Mouse (Mus musculus) heart, adult 2 months (tissue): ENCODE data around the gene Tescl. TPM values are rescaled to one million over a fixed set of nuclear protein-coding genes. Genes with fewer than 3 reads are reported as not detected.

Experiments
- DNase-seq, 2 experiments: peaks; one replicate each; pipeline ENCODE4 v3.0.0; 2021
- H3K27ac ChIP-seq: fragments of 200-600 bp; 2 replicates; pipeline ENCODE4 v1.8.1; 2022
- H3K27me3 ChIP-seq: fragments of 200-500 bp; 2 replicates; pipeline ENCODE4 v1.6.1; 2012; ENCODE audit warnings: mild to moderate bottlenecking, low read length, inconsistent platforms, mixed read lengths; ENCODE audit not compliant: control insufficient read depth, insufficient read depth
- H3K36me3 ChIP-seq: fragments of 200-500 bp; 2 replicates; pipeline ENCODE4 v1.6.1; 2012; ENCODE audit warnings: low read length, inconsistent platforms; ENCODE audit not compliant: control insufficient read depth, insufficient read depth
- H3K4me1 ChIP-seq: fragments of 200-500 bp; 2 replicates; pipeline ENCODE4 v1.6.1; 2011; ENCODE audit warnings: low read length; ENCODE audit not compliant: control insufficient read depth, insufficient read depth
- H3K4me3 ChIP-seq: fragments of 200-600 bp; 2 replicates; pipeline ENCODE4 v1.8.1; 2022
- H3K79me2 ChIP-seq: fragments of 200-500 bp; replicated peaks from 2 replicates; pipeline ENCODE4 v1.6.1; 2012; ENCODE audit warnings: mild to moderate bottlenecking, inconsistent platforms, low read length, moderate library complexity, mixed read lengths; ENCODE audit not compliant: control insufficient read depth, insufficient read depth
- H3K9ac ChIP-seq: fragments of 200-500 bp; 2 replicates; pipeline ENCODE4 v1.6.1; 2012; ENCODE audit warnings: low read depth, mild to moderate bottlenecking, control low read depth, inconsistent platforms, low read length, mixed read lengths
- CTCF ChIP-seq: fragments of 200-600 bp; IDR thresholded peaks from 2 replicates; pipeline ENCODE4 v1.8.1; 2022; ENCODE audit warnings: antibody characterized with exemption, mild to moderate bottlenecking, moderate library complexity
- EP300 ChIP-seq: fragments of 200-500 bp; IDR thresholded peaks from 2 replicates; pipeline ENCODE4 v1.6.1; 2011; ENCODE audit warnings: low read depth, low read length, control low read depth; ENCODE audit not compliant: insufficient read depth
- POLR2A ChIP-seq: fragments of 200-500 bp; IDR thresholded peaks from 2 replicates; pipeline ENCODE4 v1.6.1; 2011; ENCODE audit warnings: mild to moderate bottlenecking, low read depth, low read length, control low read depth; ENCODE audit not compliant: insufficient read depth
- WGBS: fragments of 180-500 bp; shearing (Covaris S2); methylation state at CpG from one replicate; pipeline ENCODE4 v1.1.7; 2018; 5-methylcytosine and 5-hydroxymethylcytosine counted together
- intact Hi-C: fragments of 180-260 bp; cut with DNase I; formaldehyde crosslinking; loops from one replicate; pipeline ENCODE4 v1.15.1; 2025
- polyA plus RNA-seq: library from polyadenylated mRNA; depleted of rRNA; stranded (reverse); fragments of >200 nt; gene quantifications from 2 replicates; pipeline ENCODE4 v1.2.3, GENCODE M21; 2012
- total RNA-seq, 2 experiments: library from RNA; stranded (reverse); gene quantifications; 2 replicates each; pipeline ENCODE4 v1.2.3; 2021

Gene Tescl
- total and polyA plus RNA-seq, 3 experiments = 0.66 TPM; not detected in 2

GRCm38 (mm10) chr7:24298973-24299708, 34.6 kb downstream of the Tescl start:
- peak overlapping the region; percentile 76 for H3K4me3 ChIP-seq
- H3K9ac ChIP-seq = peak overlapping the region; percentile 72
- TF ChIP-seq EP300 (no peak), CTCF (peak; percentile 67), POLR2A (peak; percentile 65)
- H3K36me3 ChIP-seq = no peaks in the 10 kb centered on the region
- intact Hi-C loops = loop anchor here (5.0 kb wide), 1 partner anchor 327 kb away; the partner anchor contains the start of gene Vmn1r181
- H3K27ac ChIP-seq = peak overlapping the region; percentile 47
- no peaks in the 10 kb centered on the region for H3K79me2 ChIP-seq
- no peaks in the 10 kb centered on the region for H3K27me3 ChIP-seq
- H3K4me1 ChIP-seq = no peaks in the 10 kb centered on the region; the same call in 1 of the 2 replicates
- under 1% methylated on average over 41 of the region's 47 CpGs for WGBS
- peak; percentile 76 to 79 for DNase-seq

GRCm38 (mm10) chr7:24298635-24298972, 35.1 kb downstream of the Tescl start:
- Histone ChIP-seq H3K36me3 (no peaks in the 10 kb centered on the region), H3K4me1 (no peaks in the 10 kb centered on the region; the same call in 1 of the 2 replicates), H3K9ac (peak overlapping the region; percentile 72), H3K27ac (peak overlapping the region; percentile 47), H3K27me3 (no peaks in the 10 kb centered on the region), H3K4me3 (peak overlapping the region; percentile 76), H3K79me2 (no peaks in the 10 kb centered on the region)
- no peak for TF ChIP-seq POLR2A
- TF ChIP-seq CTCF = no peak
- no peak for TF ChIP-seq EP300
- WGBS = 6% methylated on average over 11 of the region's 12 CpGs
- DNase-seq = no peak
- intact Hi-C loops = loop anchor here (5.0 kb wide), 1 partner anchor 326 kb away; the partner anchor contains the start of gene Vmn1r181

- no peak for TF ChIP-seq CTCF
- no peak for TF ChIP-seq POLR2A
- no peak for TF ChIP-seq EP300
- no peaks in the 10 kb centered on the region for H3K36me3 ChIP-seq
- 94% methylated on average over 15 of the region's 15 CpGs for WGBS
- H3K79me2 ChIP-seq = no peaks in the 10 kb centered on the region
- intact Hi-C loops = loop anchor here (5.0 kb wide), 1 partner anchor 325 kb away; the partner anchor contains the start of gene Vmn1r181
- no peak overlapping the region for H3K4me3 ChIP-seq
- no peak for DNase-seq
- H3K4me1 ChIP-seq = no peaks in the 10 kb centered on the region; the same call in 1 of the 2 replicates
- H3K27ac ChIP-seq = no peak overlapping the region
- no peak overlapping the region for H3K9ac ChIP-seq
- H3K27me3 ChIP-seq = no peaks in the 10 kb centered on the region
Measured at GRCm38 (mm10) chr7:24297361-24298095, 36.2 kb downstream of the Tescl start.

DNA sequence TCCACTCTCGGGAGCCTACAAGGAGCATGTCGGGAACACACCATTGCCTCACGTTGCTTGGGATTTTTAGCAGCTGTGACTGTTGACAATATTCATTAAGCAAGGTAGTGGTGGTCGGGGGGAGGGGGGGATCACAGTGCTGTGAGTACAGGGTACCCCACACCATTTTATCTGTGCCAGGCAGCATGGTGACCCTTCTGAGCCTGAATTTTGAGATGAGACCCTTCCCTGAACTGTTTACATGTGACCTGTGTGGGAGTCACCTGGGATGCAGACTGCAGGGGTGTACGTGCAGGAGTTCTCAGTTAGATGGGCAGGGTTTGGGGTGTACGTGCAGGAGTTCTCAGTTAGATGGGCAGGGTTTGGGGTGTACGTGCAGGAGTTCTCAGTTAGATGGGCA, 37.4 kb downstream of the Tescl start:
- no peak for DNase-seq
- Histone ChIP-seq H3K27ac (no peak overlapping the region), H3K27me3 (no peaks in the 10 kb centered on the region), H3K9ac (no peak overlapping the region), H3K79me2 (no peaks in the 10 kb centered on the region), H3K4me1 (no peaks in the 10 kb centered on the region; the same call in 1 of the 2 replicates), H3K36me3 (no peaks in the 10 kb centered on the region), H3K4me3 (no peak overlapping the region)
- WGBS = 95% methylated on average over 7 of the region's 7 CpGs
- intact Hi-C loops = loop anchor here (5.0 kb wide), 1 partner anchor 324 kb away; the partner anchor contains the start of gene Vmn1r181
- TF ChIP-seq CTCF = no peak
- TF ChIP-seq EP300 = no peak
- no peak for TF ChIP-seq POLR2A

GRCm38 (mm10) chr7:24295376-24295775, 38.4 kb downstream of the Tescl start:
- no peak for DNase-seq
- WGBS = 98% methylated on average over 7 of the region's 7 CpGs
- Histone ChIP-seq H3K36me3 (no peaks in the 10 kb centered on the region), H3K27ac (no peak overlapping the region), H3K4me1 (no peaks in the 10 kb centered on the region; the same call in 1 of the 2 replicates), H3K9ac (no peak overlapping the region), H3K79me2 (no peaks in the 10 kb centered on the region), H3K27me3 (no peaks in the 10 kb centered on the region), H3K4me3 (no peak overlapping the region)
- TF ChIP-seq EP300 (no peak), CTCF (no peak), POLR2A (no peak)
- intact Hi-C loops = loop anchor here (5.0 kb wide), 1 partner anchor 323 kb away; the partner anchor contains the start of gene Vmn1r181
